Mouse (Mus musculus): ENCODE measurements around the gene Clca3a1. TPM values are rescaled to one million over a fixed set of nuclear protein-coding genes. Genes with fewer than 3 reads are reported as not detected.

The Clca3a1 gene
- polyA plus RNA-seq (2017; shearing (Covaris generic)): not detected

GRCm38 (mm10) chr3:144760592-144761309 lies at the start of gene Clca3a1:
Gene Clca3a1 (minus strand): TSS chr3:144760977.

DNA sequence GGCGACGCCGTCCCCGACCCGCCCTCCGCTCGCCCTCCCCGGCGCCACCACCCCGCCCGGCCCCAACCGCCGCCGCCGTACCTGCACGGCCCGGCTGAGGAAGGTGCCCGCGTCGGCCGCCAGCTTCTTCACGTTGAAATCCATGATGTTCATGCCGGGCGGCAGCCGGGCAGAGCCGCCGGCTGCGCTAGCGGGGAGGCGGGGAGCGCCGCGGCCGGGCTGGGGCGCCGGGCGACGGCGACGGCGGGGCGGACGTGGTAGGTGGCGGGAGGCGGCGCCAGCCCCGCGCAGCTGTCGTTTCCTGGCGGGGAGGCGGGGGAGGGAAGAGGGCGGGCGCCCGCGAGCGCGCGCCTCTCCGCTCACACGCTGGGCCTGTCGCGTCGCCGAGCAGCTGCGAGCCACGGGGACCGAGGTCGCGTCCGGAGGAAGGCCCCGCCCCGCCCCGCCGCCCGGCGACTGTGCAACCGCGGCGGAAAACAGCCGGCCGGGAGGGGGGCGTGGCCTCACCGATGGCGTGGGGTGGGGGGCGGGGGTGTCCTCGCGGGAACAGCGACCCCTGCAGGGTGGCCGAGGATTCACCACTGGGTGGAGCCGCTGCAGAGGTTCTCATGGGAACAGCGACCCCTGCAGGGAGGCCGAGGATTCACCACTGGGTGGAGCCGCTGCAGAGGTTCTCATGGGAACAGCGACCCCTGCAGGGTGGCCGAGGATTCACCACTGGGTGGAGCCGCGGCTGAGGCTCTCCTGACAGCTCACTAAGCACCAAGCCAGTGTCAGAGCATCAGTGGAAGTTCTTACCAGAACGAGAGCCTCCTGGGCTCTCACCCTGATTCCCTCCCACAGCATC lies 40.7 kb downstream of the Clca3a1 start, which contains the start of gene Sh3glb1:
Gene Sh3glb1 (minus strand): TSS at position 435 of the 847 bp plus-strand sequence.

Other genes starting within 250 kb of the Clca3a1 start
- gene Hs2st1, start 190.8 kb downstream of the Clca3a1 start, polyA plus RNA-seq (2017; shearing (Covaris generic)): 1.8 TPM
- 457 TPM for gene Selenof, start 190.7 kb downstream of the Clca3a1 start, polyA plus RNA-seq (2017; shearing (Covaris generic))
- gene Sh3glb1, start 40.6 kb downstream of the Clca3a1 start, polyA plus RNA-seq (2017; shearing (Covaris generic)): 54.2 TPM
- not detected for gene Clca3a2, start 58.5 kb upstream of the Clca3a1 start, polyA plus RNA-seq (2017; shearing (Covaris generic))
- gene Clca3b, start 88.4 kb upstream of the Clca3a1 start, polyA plus RNA-seq (2017; shearing (Covaris generic)): not detected
- not detected for gene Clca4b, start 171.6 kb upstream of the Clca3a1 start, polyA plus RNA-seq (2017; shearing (Covaris generic))
- gene Clca4a, start 214.1 kb upstream of the Clca3a1 start, polyA plus RNA-seq (2017; shearing (Covaris generic)): not detected